Mouse (Mus musculus) limb, embryonic 12.5 days (tissue): Measurements from ENCODE around the gene Aatf. TPM values are rescaled to one million over a fixed set of nuclear protein-coding genes. Genes with fewer than 3 reads are reported as not detected.

Experiments used
- ATAC-seq: fragments of 200-750 bp; cut with Nextera tagmentation; 2 replicates; pipeline ENCODE4 v1.8.0; 2017; ENCODE audit warnings: low read depth, moderate TSS enrichment; ENCODE audit not compliant: insufficient number of reproducible peaks, insufficient read depth, low FRiP score, low TSS enrichment
- H3K27ac ChIP-seq: fragments of 300-500 bp; sonication (generic); 2 replicates; pipeline ENCODE4 v1.5.1; 2016; ENCODE audit warnings: mild to moderate bottlenecking, moderate library complexity
- H3K27me3 ChIP-seq: fragments of 300-500 bp; sonication (generic); 2 replicates; pipeline ENCODE4 v1.6.1; 2016; ENCODE audit warnings: mild to moderate bottlenecking, moderate library complexity
- H3K36me3 ChIP-seq: fragments of 300-500 bp; sonication (generic); 2 replicates; pipeline ENCODE4 v1.6.1; 2016; ENCODE audit warnings: mild to moderate bottlenecking, moderate library complexity
- H3K4me1 ChIP-seq: fragments of 300-500 bp; sonication (generic); replicated peaks from 2 replicates; pipeline ENCODE4 v1.6.1; 2016
- H3K4me2 ChIP-seq: fragments of 300-500 bp; sonication (generic); 2 replicates; pipeline ENCODE4 v1.6.1; 2016; ENCODE audit warnings: mild to moderate bottlenecking, moderate library complexity
- H3K4me3 ChIP-seq: fragments of 300-500 bp; sonication (generic); replicated peaks from 2 replicates; pipeline ENCODE4 v1.5.1; 2016; ENCODE audit warnings: mild to moderate bottlenecking
- H3K9ac ChIP-seq: fragments of 300-500 bp; sonication (generic); replicated peaks from 2 replicates; pipeline ENCODE4 v1.6.1; 2016; ENCODE audit warnings: mild to moderate bottlenecking, moderate library complexity
- H3K9me3 ChIP-seq: fragments of 300-500 bp; sonication (generic); 2 replicates; pipeline ENCODE4 v1.6.1; 2016; ENCODE audit warnings: mild to moderate bottlenecking, moderate library complexity
- WGBS: fragments of 180-500 bp; shearing (Covaris S2); methylation state at CpG from one replicate; pipeline ENCODE4 v1.1.7; 2016; 5-methylcytosine and 5-hydroxymethylcytosine counted together
- polyA plus RNA-seq: library from polyadenylated mRNA; unstranded; fragments of >200 nt; fragmentation: Nextera tagmentation; extraction: Ambion mirVana; gene quantifications from 2 replicates; pipeline ENCODE4 v1.2.1, GENCODE M21; 2016

The Aatf gene
- polyA plus RNA-seq, 1 experiment from 2014 or later = 46.7 TPM

GRCm38 (mm10) chr11:84520269-84521070, 7.1 kb upstream of the Aatf start:
- Histone ChIP-seq H3K4me3 (peak overlapping the region; percentile 18), H3K36me3 (no peaks in the 10 kb centered on the region), H3K9ac (no peak overlapping the region), H3K9me3 (peaks cover 8% of the 10 kb centered on the region; the same call in 1 of the 2 replicates), H3K27ac (no peak overlapping the region), H3K27me3 (peaks cover 94% of the 10 kb centered on the region), H3K4me1 (peaks cover 34% of the 10 kb centered on the region), H3K4me2 (no peak overlapping the region)
- ATAC-seq = no peak
- WGBS = 5% methylated on average over 31 of the region's 31 CpGs

- WGBS = 9% methylated on average over 34 of the region's 34 CpGs
Measured at GRCm38 (mm10) chr11:84519576-84520268, 6.4 kb upstream of the Aatf start.

GRCm38 (mm10) chr11:84519036-84519435, 5.7 kb upstream of the Aatf start:
- H3K9ac ChIP-seq = no peak overlapping the region
- H3K27me3 ChIP-seq = peaks cover 94% of the 10 kb centered on the region
- peaks cover 8% of the 10 kb centered on the region; the same call in 1 of the 2 replicates for H3K9me3 ChIP-seq
- no peak overlapping the region for H3K4me2 ChIP-seq
- no peak overlapping the region for H3K4me3 ChIP-seq
- no peak overlapping the region for H3K27ac ChIP-seq
- H3K36me3 ChIP-seq = no peaks in the 10 kb centered on the region
- 20% methylated on average over 12 of the region's 12 CpGs for WGBS
- H3K4me1 ChIP-seq = peaks cover 20% of the 10 kb centered on the region
- ATAC-seq = no peak

More at GRCm38 (mm10) chr11:84519576-84520268, 6.4 kb upstream of the Aatf start:
- Histone ChIP-seq H3K9ac (no peak overlapping the region), H3K36me3 (no peaks in the 10 kb centered on the region), H3K4me3 (peak overlapping the region; percentile 18), H3K4me1 (peaks cover 27% of the 10 kb centered on the region), H3K4me2 (no peak overlapping the region), H3K27ac (no peak overlapping the region), H3K9me3 (peaks cover 8% of the 10 kb centered on the region; the same call in 1 of the 2 replicates), H3K27me3 (peaks cover 94% of the 10 kb centered on the region)
- ATAC-seq = no peak

GRCm38 (mm10) chr11:84518261-84518660, 4.9 kb upstream of the Aatf start:
- WGBS = 50% methylated on average over 5 of the region's 5 CpGs
- peaks cover 8% of the 10 kb centered on the region; the same call in 1 of the 2 replicates for H3K9me3 ChIP-seq
- H3K9ac ChIP-seq = no peak overlapping the region
- H3K36me3 ChIP-seq = no peaks in the 10 kb centered on the region
- no peak overlapping the region for H3K27ac ChIP-seq
- no peak for ATAC-seq
- H3K4me2 ChIP-seq = no peak overlapping the region
- H3K4me3 ChIP-seq = no peak overlapping the region
- peaks cover 12% of the 10 kb centered on the region for H3K4me1 ChIP-seq
- peaks cover 88% of the 10 kb centered on the region for H3K27me3 ChIP-seq

GRCm38 (mm10) chr11:84517431-84517830, 4.1 kb upstream of the Aatf start:
- ATAC-seq = no peak
- WGBS = 20% methylated on average over 2 of the region's 2 CpGs
- no peak overlapping the region for H3K9ac ChIP-seq
- peaks cover 11% of the 10 kb centered on the region for H3K4me1 ChIP-seq
- no peak overlapping the region for H3K4me3 ChIP-seq
- peaks cover 8% of the 10 kb centered on the region; the same call in 1 of the 2 replicates for H3K9me3 ChIP-seq
- peaks cover 80% of the 10 kb centered on the region for H3K27me3 ChIP-seq
- no peaks in the 10 kb centered on the region for H3K36me3 ChIP-seq
- no peak overlapping the region for H3K4me2 ChIP-seq
- no peak overlapping the region for H3K27ac ChIP-seq

- ATAC-seq = no peak
- Histone ChIP-seq H3K27me3 (peaks cover 72% of the 10 kb centered on the region), H3K9ac (no peak overlapping the region), H3K4me3 (no peak overlapping the region), H3K4me1 (peaks cover 14% of the 10 kb centered on the region), H3K9me3 (peaks cover 6% of the 10 kb centered on the region; the same call in 1 of the 2 replicates), H3K4me2 (no peak overlapping the region), H3K36me3 (no peaks in the 10 kb centered on the region), H3K27ac (no peak overlapping the region)
- 7% methylated on average over 14 of the region's 14 CpGs for WGBS
Measured at GRCm38 (mm10) chr11:84516501-84517240, 3.3 kb upstream of the Aatf start.

GRCm38 (mm10) chr11:84512031-84512430, 1.3 kb downstream of the Aatf start:
- 82% methylated on average over 1 of the region's 1 CpGs for WGBS
- no peak for ATAC-seq
- H3K4me1 ChIP-seq = peaks cover 10% of the 10 kb centered on the region
- 0 out of 2 replicates have a peak overlapping the region, but pooled peaks have one; percentile 75 for H3K9ac ChIP-seq
- H3K27me3 ChIP-seq = peaks cover 30% of the 10 kb centered on the region
- no peak overlapping the region for H3K27ac ChIP-seq
- H3K9me3 ChIP-seq = no peaks in the 10 kb centered on the region
- peaks cover 30% of the 10 kb centered on the region for H3K36me3 ChIP-seq
- H3K4me2 ChIP-seq = peak overlapping the region; percentile 85
- H3K4me3 ChIP-seq = no peak overlapping the region

GRCm38 (mm10) chr11:84504296-84504695, 9.0 kb downstream of the Aatf start:
- H3K27ac ChIP-seq = no peak overlapping the region
- peaks cover 3% of the 10 kb centered on the region; the same call in 1 of the 2 replicates for H3K9me3 ChIP-seq
- H3K4me1 ChIP-seq = no peaks in the 10 kb centered on the region
- peaks cover 39% of the 10 kb centered on the region for H3K36me3 ChIP-seq
- H3K4me2 ChIP-seq = no peak overlapping the region
- H3K27me3 ChIP-seq = no peaks in the 10 kb centered on the region
- H3K9ac ChIP-seq = no peak overlapping the region
- no peak for ATAC-seq
- 100% methylated on average over 1 of the region's 1 CpGs for WGBS
- no peak overlapping the region for H3K4me3 ChIP-seq

- Histone ChIP-seq H3K27ac (no peak overlapping the region), H3K4me3 (no peak overlapping the region), H3K9ac (no peak overlapping the region), H3K27me3 (no peaks in the 10 kb centered on the region), H3K4me1 (no peaks in the 10 kb centered on the region), H3K4me2 (no peak overlapping the region), H3K9me3 (no peaks in the 10 kb centered on the region), H3K36me3 (peaks cover 26% of the 10 kb centered on the region)
- WGBS = 66% methylated on average over 2 of the region's 2 CpGs
- ATAC-seq = no peak
Measured at GRCm38 (mm10) chr11:84497944-84498343, 15.4 kb downstream of the Aatf start.

- Histone ChIP-seq H3K27me3 (no peaks in the 10 kb centered on the region), H3K9ac (no peak overlapping the region), H3K36me3 (peaks cover 31% of the 10 kb centered on the region), H3K4me1 (no peaks in the 10 kb centered on the region), H3K4me3 (no peak overlapping the region), H3K4me2 (no peak overlapping the region), H3K9me3 (no peaks in the 10 kb centered on the region), H3K27ac (no peak overlapping the region)
- ATAC-seq = no peak
Measured at GRCm38 (mm10) chr11:84496901-84497300, 16.4 kb downstream of the Aatf start.

GRCm38 (mm10) chr11:84495774-84496173, 17.5 kb downstream of the Aatf start:
- Histone ChIP-seq H3K27ac (no peak overlapping the region), H3K4me2 (no peak overlapping the region), H3K27me3 (no peaks in the 10 kb centered on the region), H3K9ac (no peak overlapping the region), H3K36me3 (peaks cover 38% of the 10 kb centered on the region), H3K4me1 (no peaks in the 10 kb centered on the region), H3K4me3 (no peak overlapping the region), H3K9me3 (no peaks in the 10 kb centered on the region)
- no peak for ATAC-seq
- 69% methylated on average over 4 of the region's 4 CpGs for WGBS
